Mouse (Mus musculus) heart, embryonic 16.5 days (tissue): ENCODE data around the gene Llgl2. TPM values are rescaled to one million over a fixed set of nuclear protein-coding genes. Genes with fewer than 3 reads are reported as not detected.

ENCODE experiments used
- ATAC-seq: fragments of 200-750 bp; cut with Nextera tagmentation; replicated peaks from 2 replicates; pipeline ENCODE4 v1.8.0; 2017; ENCODE audit warnings: moderate number of reproducible peaks; ENCODE audit not compliant: insufficient read depth, low FRiP score; ENCODE audit errors: extremely low read depth
- H3K27ac ChIP-seq: fragments of 300-500 bp; sonication (generic); 2 replicates; pipeline ENCODE4 v1.5.1; 2014; ENCODE audit warnings: mild to moderate bottlenecking, low read length, control low read depth, moderate library complexity
- H3K27me3 ChIP-seq: fragments of 300-500 bp; sonication (generic); 2 replicates; pipeline ENCODE4 v1.6.1; 2014; ENCODE audit warnings: low read length, mixed read lengths; ENCODE audit not compliant: control insufficient read depth, insufficient read depth
- H3K36me3 ChIP-seq: fragments of 300-500 bp; sonication (generic); 2 replicates; pipeline ENCODE4 v1.6.1; 2014; ENCODE audit not compliant: control insufficient read depth, insufficient read depth
- H3K4me1 ChIP-seq: fragments of 300-500 bp; sonication (generic); 2 replicates; pipeline ENCODE4 v1.6.1; 2014; ENCODE audit warnings: low read length, mixed read lengths; ENCODE audit not compliant: control insufficient read depth, insufficient read depth
- H3K4me2 ChIP-seq: fragments of 300-500 bp; sonication (generic); 2 replicates; pipeline ENCODE4 v1.6.1; 2014; ENCODE audit warnings: low read depth, mild to moderate bottlenecking, control low read depth, low read length
- H3K4me3 ChIP-seq: fragments of 300-500 bp; sonication (generic); 2 replicates; pipeline ENCODE4 v1.5.1; 2014; ENCODE audit warnings: mild to moderate bottlenecking, control low read depth, low read length
- H3K9ac ChIP-seq: fragments of 300-500 bp; sonication (generic); 2 replicates; pipeline ENCODE4 v1.6.1; 2014; ENCODE audit warnings: low read length, control low read depth
- H3K9me3 ChIP-seq: fragments of 300-500 bp; sonication (generic); replicated peaks from 2 replicates; pipeline ENCODE4 v1.6.1; 2016; ENCODE audit warnings: low read length; ENCODE audit not compliant: control insufficient read depth
- WGBS: fragments of 180-500 bp; shearing (Covaris S2); extraction: QIAGEN DNeasy Blood & Tissue Kit; methylation state at CpG from one replicate; pipeline ENCODE4 v1.1.7; 2014; 5-methylcytosine and 5-hydroxymethylcytosine counted together
- polyA plus RNA-seq: library from polyadenylated mRNA; unstranded; fragments of >200 nt; fragmentation: Nextera tagmentation; extraction: Ambion mirVana; gene quantifications from 2 replicates; pipeline ENCODE4 v1.2.1, GENCODE M21; 2015

Gene Llgl2
- 17.7 and 18.2 TPM in 2 replicates for polyA plus RNA-seq

DNA sequence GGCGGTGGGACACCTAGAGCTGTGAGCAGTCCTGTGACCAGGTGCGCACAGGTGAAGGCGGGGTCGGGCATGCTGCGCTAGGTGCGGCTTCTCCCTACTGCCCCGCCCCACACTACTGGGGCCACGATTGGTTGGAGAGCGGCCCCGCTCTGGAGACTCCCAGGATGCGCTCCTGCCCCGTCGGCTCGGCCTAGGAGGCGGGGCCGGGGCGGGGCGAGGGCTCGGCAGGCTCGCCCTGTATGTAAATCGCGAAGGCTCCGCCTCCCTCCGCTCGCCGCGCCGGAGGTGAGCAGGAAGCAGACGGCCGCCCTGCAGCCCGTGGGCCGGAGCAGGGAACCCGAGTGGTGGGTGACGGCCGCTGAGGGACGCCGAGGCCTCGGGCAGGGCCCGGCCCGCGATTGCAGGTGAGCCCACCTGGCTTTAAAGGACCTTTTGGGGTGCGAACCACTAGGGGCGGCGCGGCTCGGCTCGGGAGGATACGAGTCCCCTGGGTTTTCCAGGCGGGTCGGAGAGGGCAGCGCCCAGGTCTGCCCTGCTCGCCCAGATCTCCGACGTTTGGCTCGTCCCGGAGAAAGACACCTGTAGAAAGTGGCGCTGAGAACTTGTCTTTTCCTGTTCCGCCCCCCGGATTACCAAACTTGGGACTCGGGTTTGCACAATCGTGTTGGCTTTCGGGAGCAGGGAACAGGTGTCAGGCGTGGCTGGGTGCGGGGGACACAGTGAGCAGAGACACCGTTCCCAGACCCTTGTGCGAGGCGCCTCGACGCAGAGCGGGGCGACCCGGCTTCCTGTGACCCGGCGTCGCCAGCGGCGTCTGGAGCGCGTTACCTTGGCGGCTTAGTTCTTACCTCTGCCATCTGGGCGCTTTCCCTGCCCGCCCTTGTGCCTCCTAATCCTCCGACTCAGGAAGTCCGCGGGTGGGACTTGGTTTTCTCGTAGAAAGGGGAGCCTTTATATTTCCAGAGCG, at the start of gene Llgl2:
Gene Llgl2 (plus strand): TSS at position 276 of the 967 bp plus-strand sequence.
- Histone ChIP-seq H3K9ac (peak within 1 kb of the TSS; percentile 88), H3K4me2 (peak within 1 kb of the TSS; percentile 81), H3K27ac (no peak within 1 kb of the TSS; the same call in 1 of the 2 replicates), H3K9me3 (no peaks in the 10 kb centered on the region), H3K27me3 (no peaks in the 10 kb centered on the region), H3K4me3 (peak within 1 kb of the TSS; percentile 86), H3K36me3 (peaks cover 15% of the 10 kb centered on the region), H3K4me1 (peaks cover 15% of the 10 kb centered on the region)
- peak; percentile 95 for ATAC-seq
- under 1% methylated on average over 87 of the region's 87 CpGs for WGBS

DNA sequence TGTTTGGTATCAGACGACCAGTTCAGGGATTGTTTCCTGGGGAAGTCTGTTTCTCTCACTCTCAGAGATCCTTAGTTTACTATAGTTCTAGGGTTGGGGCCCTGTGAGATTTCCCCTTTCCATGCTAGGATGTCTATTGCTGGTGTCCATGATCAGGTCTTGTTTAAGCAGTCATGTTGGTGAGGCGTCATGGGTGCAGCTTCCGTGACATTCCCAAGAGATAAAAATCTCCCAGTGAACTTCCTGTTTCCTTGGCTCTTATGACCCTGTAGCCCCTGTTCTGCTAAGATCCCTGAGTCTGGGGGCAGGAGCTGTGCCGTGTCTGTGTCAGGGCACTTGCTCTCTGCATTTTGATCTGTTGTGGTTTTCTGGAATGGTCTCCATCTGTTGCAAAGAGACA, 49.2 kb upstream of the Llgl2 start:
- WGBS = 44% methylated on average over 4 of the region's 4 CpGs
- H3K4me2 ChIP-seq = no peak overlapping the region
- no peaks in the 10 kb centered on the region for H3K27me3 ChIP-seq
- H3K36me3 ChIP-seq = peaks cover 10% of the 10 kb centered on the region; the same call in 1 of the 2 replicates
- no peak for ATAC-seq
- no peak overlapping the region for H3K4me3 ChIP-seq
- peaks cover 59% of the 10 kb centered on the region for H3K4me1 ChIP-seq
- H3K9me3 ChIP-seq = no peaks in the 10 kb centered on the region
- 0 out of 2 replicates have a peak overlapping the region, but pooled peaks have one; percentile 16 for H3K27ac ChIP-seq
- H3K9ac ChIP-seq = no peak overlapping the region

- H3K4me3 ChIP-seq = peak overlapping the region; percentile 8; the same call in 1 of the 2 replicates
- H3K36me3 ChIP-seq = peaks cover 10% of the 10 kb centered on the region; the same call in 1 of the 2 replicates
- H3K4me2 ChIP-seq = peak overlapping the region; percentile 42
- 35% methylated on average over 18 of the region's 18 CpGs for WGBS
- no peak for ATAC-seq
- H3K4me1 ChIP-seq = peaks cover 63% of the 10 kb centered on the region
- no peaks in the 10 kb centered on the region for H3K27me3 ChIP-seq
- H3K9me3 ChIP-seq = no peaks in the 10 kb centered on the region
- H3K9ac ChIP-seq = peak overlapping the region; percentile 49
- H3K27ac ChIP-seq = peak overlapping the region; percentile 79
Measured at GRCm38 (mm10) chr11:115775821-115776665, 47.8 kb upstream of the Llgl2 start.

DNA sequence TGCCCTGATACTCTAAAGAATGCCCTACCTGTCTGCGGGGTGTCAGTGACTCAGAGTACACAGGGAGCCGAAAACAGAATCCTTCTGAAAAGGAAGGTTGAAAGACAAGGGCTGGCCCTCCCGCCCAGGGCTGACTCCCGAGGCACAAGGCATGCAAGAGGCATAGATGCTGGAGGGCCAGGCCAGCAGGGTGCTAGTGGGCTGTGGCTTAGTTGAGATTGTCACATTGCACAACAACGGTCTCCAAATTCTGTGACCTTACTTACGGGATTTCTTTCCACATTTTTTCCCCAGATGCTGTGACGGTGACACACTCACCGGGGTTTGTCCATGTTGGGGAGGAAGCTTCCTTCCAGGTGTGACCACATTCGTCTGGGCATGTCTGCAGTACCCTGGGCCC, 46.9 kb upstream of the Llgl2 start:
- 68% methylated on average over 9 of the region's 9 CpGs for WGBS
- Histone ChIP-seq H3K9ac (peak overlapping the region; percentile 43; the same call in 1 of the 2 replicates), H3K9me3 (no peaks in the 10 kb centered on the region), H3K36me3 (peaks cover 10% of the 10 kb centered on the region; the same call in 1 of the 2 replicates), H3K4me1 (peaks cover 65% of the 10 kb centered on the region), H3K27ac (peak overlapping the region; percentile 79), H3K27me3 (no peaks in the 10 kb centered on the region), H3K4me2 (no peak overlapping the region), H3K4me3 (no peak overlapping the region)
- no peak for ATAC-seq

GRCm38 (mm10) chr11:115777487-115778335, 46.1 kb upstream of the Llgl2 start:
- Histone ChIP-seq H3K4me1 (peaks cover 65% of the 10 kb centered on the region), H3K27me3 (no peaks in the 10 kb centered on the region), H3K9me3 (no peaks in the 10 kb centered on the region), H3K9ac (no peak overlapping the region), H3K4me3 (no peak overlapping the region), H3K4me2 (no peak overlapping the region), H3K36me3 (peaks cover 8% of the 10 kb centered on the region; the same call in 1 of the 2 replicates), H3K27ac (peak overlapping the region; percentile 79)
- 86% methylated on average over 17 of the region's 17 CpGs for WGBS
- no peak for ATAC-seq

DNA sequence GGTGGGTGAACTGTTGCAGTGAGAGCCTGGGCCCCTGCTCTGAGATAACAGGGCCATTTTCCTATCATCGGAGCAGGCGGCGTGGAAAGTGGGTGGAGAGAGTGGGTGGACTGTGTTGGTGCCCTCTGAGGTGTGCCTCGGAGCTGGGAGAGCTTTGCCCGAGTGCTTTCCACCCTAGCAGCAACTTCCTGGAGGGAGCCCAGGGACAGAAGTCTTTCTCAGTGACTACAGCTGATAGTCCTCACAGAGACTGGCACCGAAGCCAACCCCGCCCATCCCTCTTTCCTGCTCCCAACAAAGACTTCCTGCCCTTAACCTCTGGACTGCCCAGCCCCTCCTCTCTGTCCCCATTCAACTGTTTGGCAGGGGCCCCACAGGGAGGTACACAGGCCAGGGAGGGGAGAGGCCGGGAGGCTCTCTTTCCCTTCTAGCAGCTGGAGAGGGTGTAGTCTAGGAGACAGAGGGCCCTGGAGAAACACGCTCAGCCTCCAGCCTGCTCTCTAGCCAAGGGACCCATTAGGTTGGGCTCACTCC, 44.7 kb upstream of the Llgl2 start:
- H3K9ac ChIP-seq = peak overlapping the region; percentile 60
- H3K4me1 ChIP-seq = peaks cover 65% of the 10 kb centered on the region
- peak; percentile 94 for ATAC-seq
- H3K36me3 ChIP-seq = peaks cover 6% of the 10 kb centered on the region; the same call in 1 of the 2 replicates
- peak overlapping the region; percentile 41 for H3K4me2 ChIP-seq
- no peaks in the 10 kb centered on the region for H3K9me3 ChIP-seq
- 2% methylated on average over 9 of the region's 9 CpGs for WGBS
- H3K27ac ChIP-seq = peak overlapping the region; percentile 97
- no peaks in the 10 kb centered on the region for H3K27me3 ChIP-seq
- H3K4me3 ChIP-seq = peak overlapping the region; percentile 9; the same call in 1 of the 2 replicates

DNA sequence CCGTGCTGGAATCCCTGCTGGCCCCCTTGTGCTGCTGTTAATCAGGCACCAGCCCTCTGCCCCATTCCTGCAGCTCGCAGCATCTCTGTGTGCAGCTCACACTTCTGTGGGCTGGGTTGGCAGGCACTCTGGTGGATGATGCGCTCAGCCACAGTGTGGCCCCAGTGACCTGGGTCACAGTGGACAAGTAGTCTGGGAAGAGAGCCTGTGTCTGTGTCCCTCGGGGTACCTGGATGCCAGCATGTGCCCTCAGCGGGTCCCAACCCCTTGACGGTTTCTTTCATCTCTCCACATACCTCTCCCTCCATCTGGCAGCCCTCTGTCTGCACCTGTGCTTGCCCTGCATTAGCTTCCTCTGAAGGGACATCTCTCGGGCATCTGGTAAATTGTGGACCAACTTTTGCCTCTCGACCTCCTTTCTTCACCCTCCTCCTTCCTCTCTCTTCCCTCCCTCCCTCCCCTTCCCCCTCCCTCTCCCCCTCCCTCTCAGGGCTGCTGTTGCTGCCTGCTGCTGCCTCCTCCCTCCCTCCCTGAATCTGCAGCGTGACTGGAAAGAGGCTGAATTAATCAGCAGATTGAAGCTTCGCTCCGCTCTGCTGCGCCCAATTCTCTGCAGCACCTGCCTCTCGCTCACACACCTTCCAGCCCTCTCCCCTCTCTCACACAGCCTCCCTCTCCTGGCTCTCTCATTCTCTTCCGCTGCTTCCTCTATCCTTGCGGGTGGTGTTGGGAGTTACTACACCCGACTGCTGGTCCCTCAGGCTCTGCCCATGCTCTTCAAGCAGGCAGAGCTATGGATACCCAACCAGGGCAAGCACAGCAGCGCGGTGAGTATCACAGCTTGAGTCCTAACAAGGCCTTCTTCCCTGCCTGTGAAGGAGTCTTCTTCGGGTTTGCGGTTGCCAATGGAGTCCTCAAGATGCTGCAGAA, 43.4 kb upstream of the Llgl2 start:
- no peak for ATAC-seq
- Histone ChIP-seq H3K27me3 (no peaks in the 10 kb centered on the region), H3K27ac (peak overlapping the region; percentile 97), H3K9me3 (no peaks in the 10 kb centered on the region), H3K4me1 (peaks cover 56% of the 10 kb centered on the region), H3K9ac (peak overlapping the region; percentile 38; the same call in 1 of the 2 replicates), H3K4me2 (no peak overlapping the region), H3K36me3 (peaks cover 6% of the 10 kb centered on the region; the same call in 1 of the 2 replicates), H3K4me3 (no peak overlapping the region)
- 28% methylated on average over 20 of the region's 20 CpGs for WGBS
